Mouse (Mus musculus) small intestine, adult 2 months (tissue): ENCODE measurements at regions not wholly inside any gene's neighbourhood (a gene's known extent, or its start where the extent isn't known, plus 50 kb on each side); places are given as distances from the start of the nearest gene placed in this dataset.
"Not testable (repeated sequence)": the region's sequence is repeated elsewhere in the genome, so short reads cannot be mapped to it uniquely, and the experiment has no call there.

Experiments
- H3K27ac ChIP-seq: fragments of 200-500 bp; 2 replicates; pipeline ENCODE4 v1.5.1; 2012; ENCODE audit warnings: low read depth, low read length, control low read depth, inconsistent platforms; ENCODE audit not compliant: insufficient read depth
- H3K27me3 ChIP-seq: fragments of 200-500 bp; 2 replicates; pipeline ENCODE4 v1.6.1; 2012; ENCODE audit warnings: mild to moderate bottlenecking, moderate library complexity, low read length, inconsistent platforms; ENCODE audit not compliant: control insufficient read depth, insufficient read depth
- H3K36me3 ChIP-seq: fragments of 200-500 bp; 2 replicates; pipeline ENCODE4 v1.6.1; 2012; ENCODE audit warnings: mild to moderate bottlenecking, low read length, control low read depth, inconsistent platforms; ENCODE audit not compliant: control insufficient read depth, insufficient read depth
- H3K4me1 ChIP-seq: fragments of 200-500 bp; 2 replicates; pipeline ENCODE4 v1.6.1; 2012; ENCODE audit warnings: low read length, inconsistent platforms, mixed read lengths; ENCODE audit not compliant: control insufficient read depth, insufficient read depth, insufficient read length
- H3K4me3 ChIP-seq: fragments of 200-500 bp; 2 replicates; pipeline ENCODE4 v1.5.1; 2012; ENCODE audit warnings: low read depth, mild to moderate bottlenecking, control low read depth, inconsistent platforms, low read length, moderate library complexity
- CTCF ChIP-seq: fragments of 200-500 bp; IDR thresholded peaks from 2 replicates; pipeline ENCODE4 v1.5.1; 2012; ENCODE audit warnings: low read depth, mild to moderate bottlenecking, control low read depth, inconsistent platforms, low read length, moderate library complexity, mixed read lengths; ENCODE audit not compliant: insufficient replicate concordance, insufficient read length; ENCODE audit errors: extremely low read depth
- POLR2A ChIP-seq: fragments of 200-500 bp; IDR thresholded peaks from 2 replicates; pipeline ENCODE4 v1.6.1; 2012; ENCODE audit warnings: low read depth, mild to moderate bottlenecking, control low read depth, inconsistent platforms, low read length, moderate library complexity
- WGBS: fragments of 180-500 bp; shearing (Covaris S2); methylation state at CpG from one replicate; pipeline ENCODE4 v1.1.7; 2018; 5-methylcytosine and 5-hydroxymethylcytosine counted together

DNA sequence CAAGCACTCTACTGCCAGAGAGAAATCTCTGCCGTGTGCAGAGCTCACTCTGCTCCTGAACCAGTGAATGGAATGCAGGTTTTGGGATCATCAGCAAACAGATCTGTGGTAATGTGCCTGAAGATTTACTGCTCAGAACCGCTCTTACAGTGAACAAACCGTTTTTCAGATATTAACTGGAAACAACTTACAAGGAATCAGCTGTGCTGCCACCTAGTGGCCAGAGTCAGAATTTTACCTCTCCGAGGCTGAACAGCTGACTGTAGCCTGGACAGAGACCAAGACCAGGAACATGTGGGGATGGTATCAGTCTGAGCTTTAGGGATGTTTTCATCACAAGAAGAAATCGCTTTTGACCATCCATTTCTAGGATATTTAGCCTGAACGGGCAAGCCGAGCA is 65.3 kb downstream of the Gm15023 start:
- not testable (repeated sequence) for H3K4me1 ChIP-seq, H3K27me3 ChIP-seq, H3K27ac ChIP-seq, H3K36me3 ChIP-seq, H3K4me3 ChIP-seq
- WGBS = 25% methylated on average over 6 of the region's 7 CpGs

- not testable (repeated sequence) for H3K36me3 ChIP-seq, H3K27ac ChIP-seq, H3K4me3 ChIP-seq, H3K4me1 ChIP-seq, H3K27me3 ChIP-seq
- 17% methylated on average over 4 of the region's 4 CpGs for WGBS
These were observed 66.6 kb downstream of the Gm15023 start for GRCm38 (mm10) chrX:135110866-135111265.

GRCm38 (mm10) chrX:135101594-135101993 is 75.8 kb downstream of the Gm15023 start:
- no peaks in the 10 kb centered on the region for H3K36me3 ChIP-seq
- H3K27ac ChIP-seq = no peak overlapping the region
- no peak for TF ChIP-seq CTCF
- TF ChIP-seq POLR2A = no peak
- H3K4me3 ChIP-seq = no peak overlapping the region
- 52% methylated on average over 3 of the region's 3 CpGs for WGBS
- no peaks in the 10 kb centered on the region for H3K27me3 ChIP-seq
- no peaks in the 10 kb centered on the region for H3K4me1 ChIP-seq

DNA sequence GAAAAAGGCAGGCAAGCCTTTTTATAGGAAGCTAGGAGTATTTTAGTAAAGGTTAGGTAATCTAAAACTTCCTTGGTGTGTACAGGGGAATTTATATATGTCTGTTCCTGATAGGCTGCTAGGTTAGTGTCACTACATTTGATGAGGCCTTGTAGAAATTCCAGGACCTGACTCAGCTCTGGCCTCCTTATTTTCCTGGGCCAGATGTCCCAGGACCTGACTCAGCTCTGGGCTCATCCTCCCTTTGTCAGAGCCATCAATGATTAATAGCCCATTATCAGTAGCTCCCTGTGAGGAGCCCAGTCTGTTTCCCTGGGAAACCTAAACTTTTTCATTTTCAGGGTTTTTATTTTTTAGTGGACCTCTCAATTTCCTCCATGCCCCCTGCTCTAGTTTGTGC is 79.3 kb downstream of the Gm15023 start:
- Histone ChIP-seq H3K4me3 (no peak overlapping the region), H3K27ac (no peak overlapping the region), H3K27me3 (no peaks in the 10 kb centered on the region), H3K4me1 (no peaks in the 10 kb centered on the region), H3K36me3 (no peaks in the 10 kb centered on the region)
- no peak for TF ChIP-seq CTCF
- no peak for TF ChIP-seq POLR2A

DNA sequence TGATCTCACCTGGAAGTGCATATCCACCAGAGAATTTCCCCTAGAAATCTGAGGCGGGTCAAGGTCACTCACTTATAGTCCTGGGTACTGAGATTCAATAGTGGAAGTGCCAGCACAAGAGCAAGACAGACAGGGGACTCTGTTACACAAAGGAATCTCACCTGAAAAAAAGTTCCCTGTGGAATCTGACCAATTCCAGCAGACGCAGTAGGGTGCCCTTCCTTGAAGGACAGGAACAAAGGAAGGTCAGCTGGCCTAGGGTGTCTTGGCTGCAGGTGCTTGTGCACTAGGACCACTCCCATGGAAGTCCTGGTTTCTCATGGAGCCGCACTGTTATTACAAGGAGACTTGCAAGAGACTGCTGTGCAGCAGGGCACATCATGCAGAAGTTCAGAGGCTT is 81.2 kb downstream of the Gm15023 start:
- no peak overlapping the region for H3K4me3 ChIP-seq
- no peaks in the 10 kb centered on the region for H3K36me3 ChIP-seq
- no peaks in the 10 kb centered on the region for H3K27me3 ChIP-seq
- no peak for TF ChIP-seq POLR2A
- WGBS = 64% methylated on average over 3 of the region's 3 CpGs
- H3K27ac ChIP-seq = no peak overlapping the region
- H3K4me1 ChIP-seq = no peaks in the 10 kb centered on the region

DNA sequence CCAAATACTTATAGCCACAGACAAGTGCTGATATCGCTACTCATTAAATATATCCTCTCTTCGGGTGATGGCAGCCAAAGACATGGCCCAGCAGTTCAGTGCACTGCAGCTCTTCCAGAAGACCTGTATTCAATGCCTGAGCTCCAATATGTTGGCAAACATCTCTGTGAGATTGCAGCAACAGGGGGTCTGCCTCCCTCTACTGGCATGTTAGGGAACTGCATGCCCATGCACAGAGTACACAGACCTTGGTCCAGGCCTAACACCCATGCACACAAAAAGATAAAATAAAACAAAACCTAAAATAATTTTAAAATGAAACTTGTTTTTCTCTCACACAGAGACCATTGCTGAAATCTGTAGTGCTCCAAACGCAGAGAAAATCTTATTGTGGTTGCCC is 82.1 kb upstream of the Zmat1 start:
- peak; percentile 46; the same call in 1 of the 2 replicates for TF ChIP-seq CTCF
- WGBS = 16% methylated on average over 3 of the region's 3 CpGs

DNA sequence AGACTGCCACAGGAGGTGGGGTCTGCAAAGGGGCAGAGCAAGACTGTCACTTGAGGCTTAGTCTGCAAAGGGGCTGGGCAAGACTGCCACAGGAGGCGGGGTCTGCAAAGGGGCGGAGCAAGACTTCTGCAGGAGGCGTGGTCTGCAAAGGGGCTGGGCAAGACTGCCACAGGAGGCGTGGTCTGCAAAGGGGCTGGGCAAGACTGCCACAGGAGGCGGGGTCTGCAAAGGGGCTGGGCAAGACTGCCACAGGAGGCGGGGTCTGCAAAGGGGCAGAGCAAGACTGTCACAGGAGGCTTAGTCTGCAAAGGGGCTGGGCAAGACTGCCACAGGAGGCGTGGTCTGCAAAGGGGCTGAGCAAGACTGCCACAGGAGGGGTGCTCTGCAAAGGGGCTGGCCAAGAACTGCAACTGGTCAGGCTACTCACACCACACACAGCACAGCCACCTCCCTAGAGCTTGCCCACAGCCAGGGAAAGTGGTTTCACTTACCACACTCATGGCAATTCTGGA is 78.1 kb upstream of the Zmat1 start:
- H3K36me3 ChIP-seq, H3K4me1 ChIP-seq, H3K27ac ChIP-seq, H3K27me3 ChIP-seq, H3K4me3 ChIP-seq: not testable (repeated sequence)
- WGBS = 30% methylated on average over 7 of the region's 7 CpGs

More for the DNA sequence above, 82.1 kb upstream of the Zmat1 start:
- not testable (repeated sequence) for H3K36me3 ChIP-seq, H3K4me3 ChIP-seq, H3K27ac ChIP-seq, H3K4me1 ChIP-seq, H3K27me3 ChIP-seq

DNA sequence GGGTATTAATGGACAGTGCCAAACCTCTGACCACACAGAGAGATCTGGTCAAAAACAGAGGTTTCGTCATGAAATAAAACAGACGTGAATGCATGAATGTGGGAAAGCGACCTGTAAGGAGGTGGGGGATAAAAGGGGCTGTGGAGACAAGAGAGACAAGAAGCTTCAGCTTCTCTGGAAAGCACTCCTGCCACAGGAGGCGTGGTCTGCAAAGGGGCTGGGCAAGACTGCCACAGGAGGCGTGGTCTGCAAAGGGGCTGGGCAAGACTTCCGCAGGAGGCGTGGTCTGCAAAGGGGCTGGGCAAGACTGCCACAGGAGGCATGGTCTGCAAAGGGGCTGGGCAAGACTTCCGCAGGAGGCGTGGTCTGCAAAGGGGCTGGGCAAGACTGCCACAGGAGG is 77.6 kb upstream of the Zmat1 start:
- H3K27me3 ChIP-seq, H3K4me3 ChIP-seq, H3K4me1 ChIP-seq, H3K27ac ChIP-seq, H3K36me3 ChIP-seq: not testable (repeated sequence)
- WGBS = 36% methylated on average over 7 of the region's 9 CpGs

DNA sequence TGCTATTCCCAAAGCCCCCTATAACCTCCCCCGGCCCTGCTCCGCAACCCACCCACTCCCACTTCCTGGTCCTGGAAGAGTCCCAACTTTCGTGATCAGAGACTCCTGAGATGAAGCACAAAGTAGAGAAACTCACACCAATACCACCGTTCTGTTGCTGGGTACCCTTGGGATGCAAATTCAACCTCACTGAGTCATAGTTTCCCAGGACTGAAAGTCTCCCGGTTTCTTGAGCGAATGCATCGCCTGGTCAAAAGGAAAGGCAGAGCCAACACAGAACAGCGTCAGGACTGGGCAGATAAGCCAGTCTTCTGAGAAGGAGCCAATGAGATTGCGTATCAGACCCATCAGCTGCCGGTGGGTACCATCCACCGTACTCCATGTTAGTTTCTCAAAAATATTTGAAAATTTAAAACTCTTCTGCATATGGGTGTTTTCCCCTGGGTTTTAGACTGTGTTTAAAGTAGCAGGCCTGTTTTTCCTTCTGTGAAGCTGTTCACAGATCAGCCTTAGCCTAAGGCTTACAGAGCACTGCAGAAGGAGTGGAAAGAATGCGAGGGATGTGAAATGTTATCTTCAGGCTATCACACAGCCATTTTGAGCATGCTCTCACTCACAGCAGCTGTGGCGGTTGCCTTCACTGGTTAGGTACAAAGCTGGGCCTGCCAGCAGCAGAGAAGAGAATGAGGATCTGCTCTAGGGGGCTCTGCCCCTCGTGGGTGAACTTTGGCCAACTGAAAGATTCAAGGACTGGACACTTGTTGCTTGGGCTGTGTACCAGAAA is 77.0 kb upstream of the Zmat1 start:
- H3K4me1 ChIP-seq, H3K27ac ChIP-seq, H3K36me3 ChIP-seq, H3K4me3 ChIP-seq, H3K27me3 ChIP-seq: not testable (repeated sequence)
- 72% methylated on average over 14 of the region's 14 CpGs for WGBS
